Mouse (Mus musculus): Measurements from ENCODE around the gene E4f1. TPM values are rescaled to one million over a fixed set of nuclear protein-coding genes. Genes with fewer than 3 reads are reported as not detected.

The E4f1 gene
- total RNA-seq, 2 experiments from 2014 or later, result 30.3 to 42.7 TPM

DNA sequence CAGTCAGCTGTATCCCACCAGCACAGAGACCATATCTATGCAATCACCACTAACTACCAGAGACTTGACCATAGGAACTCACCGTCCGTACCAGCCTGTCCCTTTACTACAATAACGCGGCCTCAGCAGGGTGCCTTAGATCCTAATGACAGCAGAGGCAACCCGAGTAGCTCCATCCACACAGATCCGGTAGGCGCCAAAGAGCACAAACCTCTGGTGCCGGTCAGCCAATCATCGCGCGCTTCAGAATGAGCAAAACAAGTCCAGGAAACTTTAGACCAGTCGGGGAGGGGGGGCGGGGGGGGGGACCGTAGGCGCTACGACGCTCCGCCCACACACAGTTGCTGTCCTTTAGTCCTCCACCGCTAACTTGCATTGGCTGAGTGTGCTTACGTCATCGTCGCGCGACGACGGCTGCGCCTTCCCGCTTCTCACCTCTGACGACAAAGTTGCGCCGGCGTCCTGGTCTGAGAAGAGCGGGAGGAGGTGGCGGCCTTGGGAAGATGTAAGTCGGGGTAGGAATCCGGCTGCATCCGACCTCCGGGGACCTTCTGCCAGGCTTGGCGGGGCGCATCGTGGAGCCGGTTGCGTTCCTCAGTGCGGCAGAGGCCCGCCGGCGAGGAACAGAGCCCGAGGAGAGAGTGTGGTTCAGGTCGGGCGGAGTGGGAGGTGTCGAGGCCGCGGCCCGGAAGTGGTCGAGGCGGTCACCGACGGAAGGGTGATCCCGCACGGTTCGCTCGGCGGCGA, 55.7 kb downstream of the E4f1 start, which contains the start of gene Rnps1:
TSS of gene Rnps1 (plus strand) at position 336 of the 747 bp plus-strand sequence.
- DNase-seq, result peak; percentile 90 to 92

DNA sequence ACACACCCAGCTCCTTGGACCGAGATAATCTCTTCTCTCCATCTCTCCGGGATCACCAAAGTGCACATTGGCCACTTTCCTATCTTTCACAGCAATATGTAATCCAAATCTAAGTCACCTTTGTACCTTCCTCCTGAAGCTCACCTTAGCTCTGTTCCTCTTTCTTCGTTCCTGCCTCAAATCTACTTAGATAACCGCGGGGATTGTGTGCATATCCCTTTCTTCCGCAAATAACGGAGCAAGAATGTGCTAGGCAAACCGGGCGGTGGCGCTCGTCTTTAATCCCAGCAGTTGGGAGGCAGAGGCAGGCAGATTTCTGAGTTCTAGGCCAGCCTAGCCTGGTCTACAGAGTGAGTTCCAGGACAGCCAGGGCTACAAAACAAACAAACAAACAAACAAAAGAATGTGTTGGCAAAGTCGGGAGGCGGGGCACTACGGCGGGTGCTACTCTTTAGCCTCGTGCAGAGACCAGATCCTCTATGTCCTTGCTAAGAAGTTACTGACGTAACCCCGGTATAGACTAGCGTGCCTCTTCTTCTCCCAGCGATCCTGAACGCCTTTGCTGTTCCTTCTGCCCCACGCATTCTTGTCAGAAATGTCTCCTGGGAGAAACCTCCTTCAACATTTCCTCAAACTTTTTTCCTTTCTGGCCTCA, 56.4 kb downstream of the E4f1 start:
- DNase-seq, result no peak

DNA sequence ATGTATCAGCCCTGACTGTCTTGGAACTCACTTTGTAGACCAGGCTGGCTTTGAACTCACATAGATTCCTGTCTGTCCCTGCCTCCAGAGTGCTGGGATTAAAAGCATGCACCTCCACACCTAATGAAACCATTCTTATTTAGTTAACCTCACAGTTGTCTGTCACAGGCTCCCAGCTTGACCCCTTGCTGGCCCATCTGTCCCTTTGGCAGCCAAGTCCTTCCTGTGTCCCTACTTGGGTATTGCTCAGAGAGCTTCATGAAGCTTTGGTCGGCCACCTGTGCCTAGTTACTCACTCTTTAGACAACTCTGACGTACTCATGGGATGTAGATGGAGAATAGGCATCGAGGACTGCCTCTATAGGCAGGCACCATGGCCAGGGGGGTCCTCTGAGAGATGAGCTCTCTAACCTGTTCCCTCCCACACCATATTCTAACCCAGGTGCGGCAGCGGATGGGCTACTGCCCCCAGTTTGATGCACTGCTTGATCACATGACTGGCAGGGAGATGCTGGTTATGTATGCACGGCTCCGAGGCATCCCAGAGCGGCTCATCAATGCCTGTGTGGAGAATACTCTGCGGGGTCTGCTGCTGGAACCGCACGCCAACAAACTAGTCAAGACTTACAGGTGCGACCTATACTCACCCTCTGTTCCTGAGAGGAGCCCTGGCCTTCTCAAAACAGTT, 62.9 kb downstream of the E4f1 start:
- DNase-seq, result no peak

DNA sequence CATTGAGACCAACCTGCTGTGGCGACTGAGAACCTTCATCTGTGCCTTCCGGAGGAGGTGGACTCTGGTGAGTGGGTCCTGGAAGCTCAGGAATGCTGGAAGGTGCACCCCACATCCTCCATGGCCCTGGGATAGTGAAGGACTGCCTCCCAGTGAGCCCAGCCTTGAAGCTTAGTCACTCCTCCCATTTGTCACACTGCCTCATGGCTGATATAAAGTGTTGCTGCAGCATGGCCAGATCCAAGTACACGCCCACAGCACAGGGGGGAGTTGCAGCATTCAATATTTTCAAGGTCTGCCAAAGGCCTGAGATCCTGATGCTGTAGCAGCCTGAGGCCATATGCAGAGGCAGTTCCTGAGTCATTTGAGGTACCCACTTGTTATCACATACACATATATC, 67.7 kb downstream of the E4f1 start:
- no peak for DNase-seq

DNA sequence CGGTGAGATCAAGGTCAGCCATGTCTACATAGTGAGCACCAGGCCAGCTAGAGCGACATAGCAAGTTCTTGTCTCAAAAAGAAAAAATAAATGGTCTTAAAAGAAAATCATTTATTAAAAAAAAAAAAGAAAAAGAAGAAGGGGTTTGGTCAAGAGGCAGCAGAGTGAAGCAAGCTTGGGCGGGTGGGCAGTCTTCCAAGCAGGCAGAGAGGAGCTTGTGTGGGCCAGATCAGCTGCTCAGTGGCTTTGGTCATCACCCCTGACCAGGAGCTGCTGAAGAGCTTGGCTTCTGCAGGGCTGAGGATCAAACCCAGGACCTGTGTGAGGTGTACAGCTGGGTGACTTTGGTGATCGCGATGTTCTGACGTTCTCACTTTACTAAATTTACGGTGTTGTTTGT, 75.7 kb downstream of the E4f1 start:
- no peak for DNase-seq

Other genes starting within 250 kb of the E4f1 start
- 1 to 10 TPM; 8.3 to 9.3 TPM for gene Tedc2, start 249.5 kb downstream of the E4f1 start, total RNA-seq (2021)
- gene Ccnf, start 218.8 kb downstream of the E4f1 start, total RNA-seq (2021), result 1 to 10 TPM; 4.9 to 6.1 TPM
- gene Abca17, start 119.2 kb downstream of the E4f1 start, total RNA-seq (2021), result 1 to 10 TPM in 1 of 2 experiments, under 1 TPM in 1; 0.96 to 1.1 TPM
- gene Abca3, start 118.4 kb downstream of the E4f1 start, total RNA-seq (2021), result 10 to 100 TPM; 64.8 to 65.3 TPM
- gene Rnps1, start 55.7 kb downstream of the E4f1 start, total RNA-seq (2021), result 100 to 1,000 TPM; 123 to 127 TPM
- gene Eci1, start 43.7 kb downstream of the E4f1 start, total RNA-seq (2021), result 10 to 100 TPM; 29.2 to 30.2 TPM
- 10 to 100 TPM; 11.0 to 14.2 TPM for gene Dnase1l2, start 27.2 kb downstream of the E4f1 start, total RNA-seq (2021)
- 10 to 100 TPM; 62.3 to 66.4 TPM for gene Pgp, start 79 bp upstream of the E4f1 start, total RNA-seq (2021)
- gene Bricd5, start 3.6 kb upstream of the E4f1 start, total RNA-seq (2021), result 1 to 10 TPM; 1.9 to 2.6 TPM
- gene Mlst8, start 8.8 kb upstream of the E4f1 start, total RNA-seq (2021), result 10 to 100 TPM; 40.7 to 45.0 TPM
- gene Caskin1, start 18.3 kb upstream of the E4f1 start, total RNA-seq (2021), result 100 to 1,000 TPM; 158 to 160 TPM
- gene Traf7, start 57.6 kb upstream of the E4f1 start, total RNA-seq (2021), result 10 to 100 TPM; 86.7 to 95.1 TPM
- gene Rab26, start 63.9 kb upstream of the E4f1 start, total RNA-seq (2021), result 10 to 100 TPM; 72.9 to 76.8 TPM
- gene Pkd1, start 79.5 kb upstream of the E4f1 start, total RNA-seq (2021), result 10 to 100 TPM; 84.9 to 95.3 TPM
- 100 to 1,000 TPM; 181 to 184 TPM for gene Tsc2, start 162.3 kb upstream of the E4f1 start, total RNA-seq (2021)
- 1 to 10 TPM; 3.9 to 6.9 TPM for gene Nthl1, start 162.4 kb upstream of the E4f1 start, total RNA-seq (2021)
- gene Slc9a3r2, start 180.0 kb upstream of the E4f1 start, total RNA-seq (2021), result 10 to 100 TPM; 41.1 to 43.3 TPM
- gene Npw, start 188.1 kb upstream of the E4f1 start, total RNA-seq (2021), result 1 to 10 TPM; 1.7 to 2.9 TPM
- 10 to 100 TPM; 38.2 to 43.5 TPM for gene Zfp598, start 199.4 kb upstream of the E4f1 start, total RNA-seq (2021)
- gene Syngr3, start 219.6 kb upstream of the E4f1 start, total RNA-seq (2021), result 100 to 1,000 TPM; 152 to 165 TPM
- gene Gfer, start 225.8 kb upstream of the E4f1 start, total RNA-seq (2021), result 10 to 100 TPM; 17.0 to 22.7 TPM
- 1 to 10 TPM; 2.5 to 3.0 TPM for gene Noxo1, start 225.9 kb upstream of the E4f1 start, total RNA-seq (2021)
- gene Tbl3, start 237.3 kb upstream of the E4f1 start, total RNA-seq (2021), result 10 to 100 TPM; 26.1 to 29.4 TPM
- not detected for gene Rnf151, start 247.8 kb upstream of the E4f1 start, total RNA-seq (2021)
- 100 to 1,000 TPM; 326 to 349 TPM for gene Rps2, start 247.8 kb upstream of the E4f1 start, total RNA-seq (2021)